Mouse (Mus musculus): ENCODE measurements around the gene Rgs6. TPM values are rescaled to one million over a fixed set of nuclear protein-coding genes. Genes with fewer than 3 reads are reported as not detected.

Gene Rgs6
- polyA plus RNA-seq, 1 experiment: 0.69 TPM

- no peaks in the 10 kb centered on the region for H3K27me3 ChIP-seq (replicated peaks)
- no peak overlapping the region for H3K4me3 ChIP-seq (replicated peaks)
- H3K36me3 ChIP-seq (replicated peaks; ENCODE audit: low read length): no peaks in the 10 kb centered on the region
- H3K4me1 ChIP-seq: peaks cover 17% of the 10 kb centered on the region
- H3K9me3 ChIP-seq: peaks cover 10% of the 10 kb centered on the region; the same call in 1 of the 2 replicates
- TF ChIP-seq GATA1 (IDR thresholded peaks at IDR 0.05; ENCODE audit: borderline replicate concordance, low read length) (no peak), FLI1 (IDR thresholded peaks at IDR 0.05; ENCODE audit: low read length) (no peak)
Measured at GRCm38 (mm10) chr12:83047710-83048109, 459.6 kb downstream of the Rgs6 start.

- Histone ChIP-seq H3K27me3 (replicated peaks) (no peaks in the 10 kb centered on the region), H3K4me3 (replicated peaks) (no peak overlapping the region), H3K4me1 (no peaks in the 10 kb centered on the region), H3K9me3 (peaks cover 24% of the 10 kb centered on the region), H3K36me3 (replicated peaks; ENCODE audit: low read length) (no peaks in the 10 kb centered on the region)
- TF ChIP-seq GATA1 (IDR thresholded peaks at IDR 0.05; ENCODE audit: borderline replicate concordance, low read length): no peak
Measured at GRCm38 (mm10) chr12:83050514-83050913, 462.4 kb downstream of the Rgs6 start.

- Histone ChIP-seq H3K9me3 (peaks cover 21% of the 10 kb centered on the region), H3K4me1 (no peaks in the 10 kb centered on the region), H3K27me3 (replicated peaks) (no peaks in the 10 kb centered on the region), H3K4me3 (replicated peaks) (no peak overlapping the region), H3K36me3 (replicated peaks; ENCODE audit: low read length) (no peaks in the 10 kb centered on the region)
- TF ChIP-seq FLI1 (IDR thresholded peaks at IDR 0.05; ENCODE audit: low read length): no peak
- TF ChIP-seq GATA1 (IDR thresholded peaks at IDR 0.05; ENCODE audit: borderline replicate concordance, low read length): no peak
Measured at GRCm38 (mm10) chr12:83052391-83052790, 464.3 kb downstream of the Rgs6 start.

DNA sequence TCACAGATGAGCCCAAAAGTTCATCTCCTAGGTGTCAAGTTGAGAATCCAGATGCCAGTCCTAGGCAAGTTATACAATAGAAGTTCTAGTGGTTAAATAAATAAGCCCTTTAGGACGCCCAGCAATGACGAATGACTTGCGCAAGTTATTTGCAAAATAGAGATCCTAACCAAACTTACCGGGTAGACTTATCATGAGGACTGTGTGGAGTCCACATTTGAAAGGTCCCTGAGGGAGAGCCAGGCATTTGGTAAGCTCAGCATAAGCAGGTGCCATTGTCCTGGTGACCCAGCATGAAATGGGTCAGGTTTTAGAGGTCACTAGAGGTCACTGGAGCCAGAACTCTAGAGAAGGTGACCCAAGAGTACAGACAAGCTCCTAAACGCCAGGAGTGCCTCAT, 467.6 kb downstream of the Rgs6 start:
- no peak overlapping the region for H3K4me3 ChIP-seq (replicated peaks)
- no peaks in the 10 kb centered on the region for H3K36me3 ChIP-seq (replicated peaks; ENCODE audit: low read length)
- peaks cover 20% of the 10 kb centered on the region for H3K9me3 ChIP-seq
- no peaks in the 10 kb centered on the region for H3K27me3 ChIP-seq (replicated peaks)
- H3K4me1 ChIP-seq: no peaks in the 10 kb centered on the region; the same call in 1 of the 2 replicates
- TF ChIP-seq FLI1 (IDR thresholded peaks at IDR 0.05; ENCODE audit: low read length) (no peak), GATA1 (IDR thresholded peaks at IDR 0.05; ENCODE audit: borderline replicate concordance, low read length) (no peak)

DNA sequence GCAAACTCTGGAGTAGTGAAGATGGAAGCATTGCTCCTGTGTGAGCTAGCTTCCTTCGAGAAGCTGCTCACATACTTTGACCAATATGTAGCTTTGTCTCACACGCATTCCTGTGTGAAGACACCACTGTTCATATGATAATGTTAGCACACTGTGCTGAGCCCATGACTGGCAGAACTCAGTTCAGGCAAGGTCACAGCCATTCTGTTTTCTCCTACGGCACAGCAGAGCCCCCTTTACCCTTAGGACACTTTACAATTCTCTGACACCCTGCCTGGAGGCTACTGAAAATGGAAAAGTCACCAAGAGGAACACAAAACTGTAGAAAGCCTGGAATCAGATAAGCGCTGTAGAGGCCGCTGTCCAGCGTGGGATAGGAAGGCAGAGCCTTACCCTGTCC, 478.3 kb downstream of the Rgs6 start:
- no peaks in the 10 kb centered on the region for H3K36me3 ChIP-seq (replicated peaks; ENCODE audit: low read length)
- H3K9me3 ChIP-seq: no peaks in the 10 kb centered on the region
- TF ChIP-seq GATA1 (IDR thresholded peaks at IDR 0.05; ENCODE audit: borderline replicate concordance, low read length) (no peak), FLI1 (IDR thresholded peaks at IDR 0.05; ENCODE audit: low read length) (no peak)
- peaks cover 12% of the 10 kb centered on the region for H3K27me3 ChIP-seq (replicated peaks)
- H3K4me1 ChIP-seq: peaks cover 12% of the 10 kb centered on the region
- no peak overlapping the region for H3K4me3 ChIP-seq (replicated peaks)

DNA sequence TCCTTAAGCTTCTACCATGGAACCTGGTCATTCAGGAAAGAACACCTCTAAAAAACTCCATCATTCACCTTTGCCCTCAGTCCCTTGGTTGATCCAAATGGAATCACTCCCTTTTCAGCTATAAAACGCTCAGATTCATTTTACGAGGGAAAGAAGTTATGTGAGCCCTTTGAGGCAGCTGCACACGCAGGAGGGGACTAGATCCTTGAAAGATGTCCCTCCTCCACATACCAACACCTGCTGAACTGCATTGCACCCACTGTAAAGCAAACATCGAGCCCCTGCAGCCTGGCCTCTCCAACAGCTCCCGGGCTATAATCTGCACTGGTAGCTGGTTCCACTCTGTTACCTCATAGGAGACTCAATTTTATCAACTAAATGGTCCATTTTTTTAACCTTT, 482.8 kb downstream of the Rgs6 start:
- Histone ChIP-seq H3K9me3 (no peaks in the 10 kb centered on the region), H3K4me1 (peaks cover 37% of the 10 kb centered on the region), H3K36me3 (replicated peaks; ENCODE audit: low read length) (no peaks in the 10 kb centered on the region), H3K4me3 (replicated peaks) (no peak overlapping the region), H3K27me3 (replicated peaks) (peaks cover 5% of the 10 kb centered on the region)
- no peak for TF ChIP-seq GATA1 (IDR thresholded peaks at IDR 0.05; ENCODE audit: borderline replicate concordance, low read length)
- no peak for TF ChIP-seq FLI1 (IDR thresholded peaks at IDR 0.05; ENCODE audit: low read length)

DNA sequence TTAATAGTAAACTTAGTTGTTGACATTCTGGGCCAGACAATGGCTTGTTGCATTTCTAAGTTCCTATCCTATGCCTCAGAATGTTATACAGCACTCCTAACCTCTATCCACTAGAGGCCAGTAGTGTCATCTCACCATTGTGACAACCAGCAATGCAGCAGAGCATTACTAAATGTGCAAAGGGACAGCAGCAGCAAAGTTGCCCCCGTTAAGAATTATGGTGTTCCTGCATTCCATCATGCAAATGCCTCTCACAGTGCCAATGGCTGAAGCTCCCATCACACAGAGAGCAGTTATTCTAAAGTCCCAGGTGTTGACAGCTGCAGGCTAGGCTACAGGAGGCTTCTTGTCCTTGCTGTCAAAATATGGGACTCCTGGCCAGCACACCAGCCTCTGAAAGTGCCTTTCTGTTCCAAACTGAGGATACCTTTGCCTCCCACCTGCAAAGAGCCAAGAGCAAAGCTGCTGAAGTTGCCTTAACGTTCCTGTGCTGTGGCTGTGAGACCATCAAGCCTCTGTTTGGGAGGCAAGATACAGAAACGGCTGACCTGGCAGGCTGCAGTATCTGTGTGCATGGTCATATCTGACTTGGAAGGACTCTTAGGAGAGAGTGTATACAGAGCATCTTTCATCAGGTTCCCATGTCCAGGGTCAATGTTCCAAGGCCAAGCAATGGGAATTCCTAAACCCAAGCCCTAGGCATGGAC, 484.2 kb downstream of the Rgs6 start:
- no peaks in the 10 kb centered on the region for H3K36me3 ChIP-seq (replicated peaks; ENCODE audit: low read length)
- H3K4me3 ChIP-seq (replicated peaks): peak overlapping the region; percentile 73
- H3K9me3 ChIP-seq: no peaks in the 10 kb centered on the region
- peaks cover 38% of the 10 kb centered on the region for H3K4me1 ChIP-seq
- TF ChIP-seq GATA1 (IDR thresholded peaks at IDR 0.05; ENCODE audit: borderline replicate concordance, low read length) (no peak), FLI1 (IDR thresholded peaks at IDR 0.05; ENCODE audit: low read length) (no peak)
- H3K27me3 ChIP-seq (replicated peaks): peaks cover 3% of the 10 kb centered on the region

GRCm38 (mm10) chr12:83072951-83073878, 485.1 kb downstream of the Rgs6 start:
- no peaks in the 10 kb centered on the region for H3K27me3 ChIP-seq (replicated peaks)
- H3K9me3 ChIP-seq: no peaks in the 10 kb centered on the region
- peaks cover 38% of the 10 kb centered on the region for H3K4me1 ChIP-seq
- TF ChIP-seq GATA1 (IDR thresholded peaks at IDR 0.05; ENCODE audit: borderline replicate concordance, low read length) (no peak), FLI1 (IDR thresholded peaks at IDR 0.05; ENCODE audit: low read length) (no peak)
- H3K36me3 ChIP-seq (replicated peaks; ENCODE audit: low read length): no peaks in the 10 kb centered on the region
- peak overlapping the region; percentile 73 for H3K4me3 ChIP-seq (replicated peaks)

DNA sequence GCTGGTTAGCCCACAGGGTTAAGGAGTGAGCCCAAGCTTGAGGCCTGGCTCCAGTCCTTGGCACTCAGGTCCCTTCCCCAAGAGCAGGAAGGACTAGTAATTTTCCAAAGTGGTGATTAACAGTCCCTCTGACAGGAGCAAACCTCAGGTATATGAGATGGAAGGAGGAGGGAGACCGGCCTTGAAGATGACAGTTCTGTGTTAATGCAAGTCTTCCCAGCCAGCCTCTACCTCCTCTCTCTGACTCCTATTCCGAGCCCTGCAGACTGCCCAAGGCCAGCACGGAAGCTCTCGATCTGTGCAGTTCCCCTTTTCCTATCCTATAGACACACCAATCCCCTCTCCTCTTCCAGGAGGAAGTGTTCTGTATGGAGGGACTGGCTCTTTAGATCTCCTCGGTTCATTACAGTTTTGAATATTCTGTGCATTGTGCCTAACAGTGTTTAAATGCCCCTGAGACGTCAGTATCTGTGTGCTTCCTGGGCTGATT, 485.8 kb downstream of the Rgs6 start:
- H3K36me3 ChIP-seq (replicated peaks; ENCODE audit: low read length): no peaks in the 10 kb centered on the region
- peaks cover 36% of the 10 kb centered on the region for H3K4me1 ChIP-seq
- H3K4me3 ChIP-seq (replicated peaks): peak overlapping the region; percentile 29
- peaks cover 3% of the 10 kb centered on the region for H3K27me3 ChIP-seq (replicated peaks)
- H3K9me3 ChIP-seq: no peaks in the 10 kb centered on the region
- TF ChIP-seq FLI1 (IDR thresholded peaks at IDR 0.05; ENCODE audit: low read length): no peak
- TF ChIP-seq GATA1 (IDR thresholded peaks at IDR 0.05; ENCODE audit: borderline replicate concordance, low read length): no peak

- Histone ChIP-seq H3K36me3 (replicated peaks; ENCODE audit: low read length) (no peaks in the 10 kb centered on the region), H3K9me3 (no peaks in the 10 kb centered on the region), H3K27me3 (replicated peaks) (peaks cover 12% of the 10 kb centered on the region), H3K4me1 (peaks cover 33% of the 10 kb centered on the region), H3K4me3 (replicated peaks) (no peak overlapping the region)
- TF ChIP-seq FLI1 (IDR thresholded peaks at IDR 0.05; ENCODE audit: low read length): no peak
- TF ChIP-seq GATA1 (IDR thresholded peaks at IDR 0.05; ENCODE audit: borderline replicate concordance, low read length): no peak
Measured at GRCm38 (mm10) chr12:83076179-83076578, 488.1 kb downstream of the Rgs6 start.

All from megakaryocyte, embryonic 14.5 days (primary cell).